Mouse (Mus musculus) midbrain, postnatal 0 days (tissue): Measurements from ENCODE around the gene Ntrk1. TPM values are rescaled to one million over a fixed set of nuclear protein-coding genes. Genes with fewer than 3 reads are reported as not detected.

ENCODE experiments used
- ATAC-seq: fragments of 200-750 bp; cut with Nextera tagmentation; 2 replicates; pipeline ENCODE4 v1.8.0; 2017; ENCODE audit warnings: moderate number of reproducible peaks, mild to moderate bottlenecking, moderate TSS enrichment, moderate library complexity; ENCODE audit not compliant: low FRiP score
- DNase-seq: peaks from one replicate; pipeline ENCODE4 v3.0.0-alpha.2; 2015; ENCODE audit warnings: low spot score
- H3K27ac ChIP-seq: fragments of 300-500 bp; sonication (generic); 2 replicates; pipeline ENCODE4 v1.5.1; 2014; ENCODE audit warnings: low read depth, mild to moderate bottlenecking, low read length, mixed read lengths
- H3K27me3 ChIP-seq: fragments of 300-500 bp; sonication (generic); 2 replicates; pipeline ENCODE4 v1.6.1; 2014; ENCODE audit warnings: low read length, control low read depth, mixed read lengths; ENCODE audit not compliant: insufficient read depth
- H3K36me3 ChIP-seq: fragments of 300-500 bp; sonication (generic); 2 replicates; pipeline ENCODE4 v1.6.1; 2014; ENCODE audit warnings: low read length, control low read depth, mixed read lengths; ENCODE audit not compliant: insufficient read depth
- H3K4me1 ChIP-seq: fragments of 300-500 bp; sonication (generic); 2 replicates; pipeline ENCODE4 v1.6.1; 2014; ENCODE audit warnings: mild to moderate bottlenecking, control low read depth, antibody characterized with exemption, low read length, mixed read lengths; ENCODE audit not compliant: insufficient read depth
- H3K4me2 ChIP-seq: fragments of 300-500 bp; sonication (generic); 2 replicates; pipeline ENCODE4 v1.6.1; 2014; ENCODE audit warnings: low read depth, mild to moderate bottlenecking, low read length, mixed read lengths; ENCODE audit not compliant: poor library complexity, severe bottlenecking
- H3K4me3 ChIP-seq: fragments of 300-500 bp; sonication (generic); 2 replicates; pipeline ENCODE4 v1.5.1; 2014; ENCODE audit warnings: low read depth, mild to moderate bottlenecking, low read length, moderate library complexity
- H3K9ac ChIP-seq: fragments of 300-500 bp; sonication (generic); replicated peaks from 2 replicates; pipeline ENCODE4 v1.6.1; 2014; ENCODE audit warnings: mild to moderate bottlenecking, low read length, moderate library complexity, mixed read lengths; ENCODE audit not compliant: poor library complexity, severe bottlenecking
- H3K9me3 ChIP-seq: fragments of 300-500 bp; sonication (generic); 2 replicates; pipeline ENCODE4 v1.6.1; 2016; ENCODE audit warnings: low read length, control low read depth
- CTCF ChIP-seq: IDR thresholded peaks from 2 replicates; pipeline ENCODE4 v1.5.1; 2016; ENCODE audit warnings: antibody characterized with exemption, mild to moderate bottlenecking
- WGBS: fragments of 180-500 bp; shearing (Covaris S2); extraction: QIAGEN DNeasy Blood & Tissue Kit; methylation state at CpG from one replicate; pipeline ENCODE4 v1.1.7; 2014; 5-methylcytosine and 5-hydroxymethylcytosine counted together
- polyA plus RNA-seq: library from polyadenylated mRNA; unstranded; fragments of >200 nt; fragmentation: Nextera tagmentation; extraction: Ambion mirVana; gene quantifications from 2 replicates; pipeline ENCODE4 v1.2.1, GENCODE M21; 2015
- total RNA-seq: library from RNA; depleted of rRNA; stranded (reverse); fragments of >200 nt; gene quantifications from 2 replicates; pipeline ENCODE4 v1.2.3, GENCODE M21; 2014; rRNA removed

The Ntrk1 gene
- total and polyA plus RNA-seq, 2 experiments from 2014 or later, result 1.8 to 2.4 TPM

DNA sequence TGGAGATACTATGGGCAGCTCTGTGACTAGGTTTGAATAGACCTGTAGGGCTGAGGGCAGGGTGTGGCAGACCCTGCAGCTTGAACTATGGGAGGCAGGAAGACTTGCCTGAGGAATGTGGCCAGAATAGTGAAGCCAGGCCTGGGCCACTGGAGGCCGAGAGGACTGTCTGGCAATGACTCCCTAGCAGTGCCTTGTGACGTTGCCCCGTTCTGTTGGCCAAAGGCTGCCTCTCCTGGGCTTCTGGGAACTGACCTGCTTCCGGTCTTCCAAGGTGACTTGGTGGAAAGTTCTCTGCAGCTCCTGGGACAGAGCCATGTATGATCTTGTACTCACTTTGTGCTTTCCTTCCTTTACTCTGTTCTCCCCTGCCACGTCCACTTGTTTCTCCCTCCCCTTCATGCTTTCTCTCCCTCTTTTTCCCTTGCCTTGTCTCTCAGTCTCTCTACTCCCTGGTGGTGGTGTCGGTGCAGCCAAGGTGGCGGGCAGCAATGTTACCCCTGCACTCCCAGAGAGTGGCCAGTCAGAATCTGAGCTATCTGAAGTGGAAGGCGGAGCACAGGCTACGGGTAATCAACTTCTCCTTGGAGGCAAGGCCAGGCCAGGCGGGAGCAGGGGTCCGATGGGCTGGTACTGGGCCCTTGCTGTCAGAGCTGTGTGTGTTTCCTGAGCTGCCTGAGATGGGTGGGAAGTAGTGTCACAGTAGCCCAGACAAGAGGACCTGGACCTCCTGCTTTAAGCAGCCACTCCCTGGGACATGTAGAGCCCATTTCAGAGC, 60.8 kb downstream of the Ntrk1 start:
- Histone ChIP-seq H3K9ac (no peak overlapping the region), H3K9me3 (no peaks in the 10 kb centered on the region), H3K27ac (no peak overlapping the region), H3K4me1 (no peaks in the 10 kb centered on the region), H3K4me2 (no peak overlapping the region), H3K27me3 (no peaks in the 10 kb centered on the region), H3K4me3 (no peak overlapping the region), H3K36me3 (peaks cover 88% of the 10 kb centered on the region)
- WGBS, result 81% methylated on average over 11 of the region's 11 CpGs
- no peak for TF ChIP-seq CTCF
- ATAC-seq (no peak), DNase-seq (no peak)

GRCm38 (mm10) chr3:87733098-87733497, 61.9 kb downstream of the Ntrk1 start:
- Histone ChIP-seq H3K4me1 (no peaks in the 10 kb centered on the region), H3K27ac (no peak overlapping the region), H3K36me3 (peaks cover 91% of the 10 kb centered on the region), H3K9me3 (no peaks in the 10 kb centered on the region), H3K9ac (no peak overlapping the region), H3K4me2 (no peak overlapping the region), H3K27me3 (no peaks in the 10 kb centered on the region), H3K4me3 (no peak overlapping the region)
- no peak for DNase-seq
- 86% methylated on average over 4 of the region's 4 CpGs for WGBS
- ATAC-seq, result no peak
- no peak for TF ChIP-seq CTCF

- WGBS, result 93% methylated on average over 6 of the region's 6 CpGs
- no peaks in the 10 kb centered on the region for H3K4me1 ChIP-seq
- no peak for TF ChIP-seq CTCF
- ATAC-seq (no peak), DNase-seq (no peak)
- no peak overlapping the region for H3K27ac ChIP-seq
- H3K4me2 ChIP-seq, result no peak overlapping the region
- no peaks in the 10 kb centered on the region for H3K9me3 ChIP-seq
- peaks cover 91% of the 10 kb centered on the region for H3K36me3 ChIP-seq
- H3K4me3 ChIP-seq, result no peak overlapping the region
- H3K9ac ChIP-seq, result no peak overlapping the region
- no peaks in the 10 kb centered on the region for H3K27me3 ChIP-seq
Measured at GRCm38 (mm10) chr3:87728696-87729095, 66.3 kb downstream of the Ntrk1 start.

Other genes with a start within 250 kb of the Ntrk1 start
- 60.1 and 67.5 TPM in 2 replicates for gene Arhgef11, start 177.6 kb downstream of the Ntrk1 start, total RNA-seq
- gene Arhgef11, start 177.6 kb downstream of the Ntrk1 start, polyA plus RNA-seq, result 15.0 and 16.4 TPM in 2 replicates
- 0.66 and 1.2 TPM in 2 replicates for gene Lrrc71, start 46.5 kb downstream of the Ntrk1 start, total RNA-seq
- gene Lrrc71, start 46.5 kb downstream of the Ntrk1 start, polyA plus RNA-seq, result 0.96 and 1.3 TPM in 2 replicates
- 0.16 and 0.42 TPM in 2 replicates for gene Insrr, start 1.8 kb upstream of the Ntrk1 start, total RNA-seq
- gene Insrr, start 1.8 kb upstream of the Ntrk1 start, polyA plus RNA-seq, result 0.25 and 0.27 TPM in 2 replicates
- gene Pear1, start 29.1 kb upstream of the Ntrk1 start, total RNA-seq, result 15.6 and 19.0 TPM in 2 replicates
- 5.7 and 6.1 TPM in 2 replicates for gene Pear1, start 29.1 kb upstream of the Ntrk1 start, polyA plus RNA-seq
- not detected in 2 replicates for gene Sh2d2a, start 51.6 kb upstream of the Ntrk1 start, total RNA-seq
- not detected in 2 replicates for gene Sh2d2a, start 51.6 kb upstream of the Ntrk1 start, polyA plus RNA-seq
- gene Prcc, start 90.4 kb upstream of the Ntrk1 start, total RNA-seq, result 92.6 and 94.8 TPM in 2 replicates
- 21.1 and 24.3 TPM in 2 replicates for gene Prcc, start 90.4 kb upstream of the Ntrk1 start, polyA plus RNA-seq
- gene Hdgf, start 111.2 kb upstream of the Ntrk1 start, total RNA-seq, result 86.5 and 89.7 TPM in 2 replicates
- gene Hdgf, start 111.2 kb upstream of the Ntrk1 start, polyA plus RNA-seq, result 135 and 139 TPM in 2 replicates
- gene Mrpl24, start 124.3 kb upstream of the Ntrk1 start, total RNA-seq, result 41.3 and 41.7 TPM in 2 replicates
- 37.2 and 39.7 TPM in 2 replicates for gene Mrpl24, start 124.3 kb upstream of the Ntrk1 start, polyA plus RNA-seq
- gene Isg20l2, start 135.2 kb upstream of the Ntrk1 start, total RNA-seq, result 20.5 and 21.0 TPM in 2 replicates
- gene Isg20l2, start 135.2 kb upstream of the Ntrk1 start, polyA plus RNA-seq, result 13.6 and 14.7 TPM in 2 replicates
- 27.8 and 28.2 TPM in 2 replicates for gene Rrnad1, start 135.6 kb upstream of the Ntrk1 start, total RNA-seq
- 17.6 and 19.1 TPM in 2 replicates for gene Rrnad1, start 135.6 kb upstream of the Ntrk1 start, polyA plus RNA-seq
- gene Crabp2, start 153.5 kb upstream of the Ntrk1 start, total RNA-seq, result 19.2 and 27.1 TPM in 2 replicates
- 49.0 and 50.8 TPM in 2 replicates for gene Crabp2, start 153.5 kb upstream of the Ntrk1 start, polyA plus RNA-seq
- gene Nes, start 175.9 kb upstream of the Ntrk1 start, total RNA-seq, result 22.4 and 37.1 TPM in 2 replicates
- gene Nes, start 175.9 kb upstream of the Ntrk1 start, polyA plus RNA-seq, result 8.2 and 8.8 TPM in 2 replicates
- 248 and 284 TPM in 2 replicates for gene Bcan, start 205.1 kb upstream of the Ntrk1 start, total RNA-seq
- 180 and 212 TPM in 2 replicates for gene Bcan, start 205.1 kb upstream of the Ntrk1 start, polyA plus RNA-seq
- 2.4 and 3.0 TPM in 2 replicates for gene Hapln2, start 232.4 kb upstream of the Ntrk1 start, total RNA-seq
- 0.83 and 0.85 TPM in 2 replicates for gene Hapln2, start 232.4 kb upstream of the Ntrk1 start, polyA plus RNA-seq
- gene Gpatch4, start 247.9 kb upstream of the Ntrk1 start, total RNA-seq, result 7.8 and 18.5 TPM in 2 replicates
- 32.3 and 35.7 TPM in 2 replicates for gene Gpatch4, start 247.9 kb upstream of the Ntrk1 start, polyA plus RNA-seq